Mouse (Mus musculus) adrenal gland, adult 8-10 months (tissue): ENCODE data around the gene Rbm46. TPM values are rescaled to one million over a fixed set of nuclear protein-coding genes. Genes with fewer than 3 reads are reported as not detected.

Experiments used
- DNase-seq: peaks from one replicate; pipeline ENCODE4 v3.0.0; 2022
- total RNA-seq, 4 experiments: library from RNA; stranded (reverse); gene quantifications; 2 replicates each; pipeline ENCODE4 v1.2.4; 2022

The Rbm46 gene
- under 1 TPM; 0.17 to 0.43 (median 0.28) TPM for total RNA-seq

DNA sequence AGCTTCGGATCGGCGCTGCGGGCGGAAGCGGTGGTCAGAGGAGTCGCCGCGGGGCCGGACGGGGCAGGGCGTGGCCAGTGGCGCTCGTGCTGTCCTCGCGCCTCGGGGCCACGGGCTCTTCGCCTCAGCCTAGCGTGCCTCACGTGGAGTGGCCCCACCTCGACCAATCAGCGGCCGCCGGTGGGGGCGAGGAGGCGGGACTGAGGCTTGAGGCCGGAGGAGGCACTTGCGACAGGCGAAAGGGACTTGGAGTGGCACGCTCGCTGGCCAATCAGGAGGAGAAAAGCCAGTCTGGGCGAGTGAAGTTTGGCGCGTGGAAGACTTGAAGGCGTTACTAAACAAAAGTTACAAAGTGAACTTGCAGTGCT is at the start of gene Rbm46:
Gene Rbm46 (minus strand): TSS at position 112 of the 368 bp plus-strand sequence.
- peak; percentile 37 for DNase-seq

DNA sequence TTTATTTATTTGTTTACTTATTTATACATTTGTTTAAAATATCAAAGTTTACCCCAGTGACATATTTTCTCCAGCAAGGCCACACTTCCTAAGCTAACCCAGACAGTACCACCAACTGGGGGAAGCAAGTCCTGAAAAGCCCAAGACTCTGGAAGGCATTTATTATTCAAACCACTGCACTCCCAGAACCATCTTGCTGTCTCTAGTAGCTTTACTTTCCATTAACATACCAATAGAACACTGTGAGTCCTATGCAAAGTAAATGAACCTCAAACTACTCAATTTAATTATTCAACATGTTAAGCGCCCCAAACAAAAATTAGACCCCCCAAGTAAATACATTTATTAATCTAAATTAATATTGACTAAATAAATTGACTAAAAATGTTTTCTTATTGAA is 39.3 kb upstream of the Rbm46 start:
- no peak for DNase-seq

DNA sequence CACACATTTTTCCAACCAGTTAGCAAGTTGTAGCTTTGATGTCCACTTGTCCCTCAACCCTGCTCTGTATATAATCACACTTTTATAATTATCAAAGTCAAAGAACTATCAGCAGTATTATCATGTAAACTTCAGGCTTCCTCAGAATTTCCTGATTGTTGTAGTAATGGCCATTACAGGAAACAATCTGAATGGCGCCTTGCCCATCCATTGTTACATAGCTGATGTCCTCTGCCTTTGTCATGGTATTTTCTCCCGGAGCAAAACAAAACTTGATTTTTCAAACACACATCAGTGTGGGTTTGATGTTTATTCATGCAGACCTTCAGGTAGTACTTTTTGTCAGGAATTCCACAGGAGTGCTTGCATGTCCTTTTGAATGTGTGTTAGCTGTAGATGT is 32.4 kb upstream of the Rbm46 start:
- DNase-seq, result no peak

DNA sequence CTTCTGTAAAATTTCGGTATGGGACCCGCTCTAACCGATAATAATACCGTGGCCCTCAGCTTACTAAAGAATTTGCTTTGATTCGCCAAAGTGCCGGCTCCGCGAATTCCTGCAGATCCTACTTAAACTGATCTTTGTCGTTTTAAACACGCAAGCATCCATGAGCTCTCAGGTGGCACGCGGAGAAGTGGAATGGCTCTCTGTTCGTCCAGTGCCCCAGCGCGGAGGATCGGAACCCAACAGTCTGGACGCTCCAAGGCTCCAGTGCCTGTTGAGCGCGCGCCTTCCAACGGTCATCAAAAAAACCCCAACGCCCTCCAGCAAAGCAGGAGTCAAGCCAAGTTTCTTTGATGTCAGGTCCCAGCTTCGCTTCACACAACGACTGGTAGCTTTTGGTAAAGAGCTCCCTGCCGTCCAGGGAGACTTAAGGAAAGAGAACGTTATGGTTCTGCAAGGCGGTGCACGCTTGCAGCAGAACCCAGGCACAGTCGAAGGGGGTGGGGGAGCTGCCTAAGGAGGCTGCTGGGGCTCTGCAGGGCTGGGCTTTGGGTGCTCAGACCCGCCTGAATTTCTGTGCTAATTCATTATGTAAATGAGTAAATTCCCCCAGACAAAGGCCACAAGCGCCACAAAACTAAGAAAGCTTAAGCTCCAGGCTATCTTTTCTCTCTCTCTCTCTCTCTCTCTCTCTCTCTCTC is 28.1 kb upstream of the Rbm46 start:
- no peak for DNase-seq

DNA sequence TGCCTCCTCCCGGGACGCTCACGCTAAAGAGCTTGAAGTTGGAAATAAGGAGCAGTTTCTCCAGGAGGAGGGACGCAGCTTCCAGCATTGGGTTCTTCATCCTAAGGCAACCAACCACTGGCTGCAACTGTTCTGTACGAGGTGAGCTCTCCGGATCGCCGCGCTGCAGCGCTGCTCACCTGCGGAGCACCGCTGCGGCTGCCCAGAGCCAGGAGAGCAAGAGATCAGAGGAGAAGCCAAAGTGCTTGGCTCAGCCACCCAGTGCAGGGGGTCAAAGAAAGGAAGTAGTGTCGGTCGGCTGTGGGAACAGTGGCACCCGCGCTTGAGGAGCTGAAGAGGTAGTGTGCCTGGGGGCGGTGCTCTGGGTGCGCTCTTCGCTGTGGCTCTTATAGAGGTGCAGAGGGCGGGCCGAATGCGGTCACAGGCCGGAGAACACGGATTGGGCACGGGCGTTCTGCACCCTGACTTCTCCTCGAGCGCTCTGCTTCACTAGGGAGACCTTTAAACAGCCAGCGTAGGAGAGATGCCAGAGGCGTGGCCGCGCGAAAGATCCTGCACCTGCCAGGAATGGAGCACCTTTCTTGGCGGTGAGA is 27.4 kb upstream of the Rbm46 start, which contains the start of gene Lrat:
Gene Lrat (minus strand): TSS at position 361 of the 593 bp plus-strand sequence.
- no peak for DNase-seq

DNA sequence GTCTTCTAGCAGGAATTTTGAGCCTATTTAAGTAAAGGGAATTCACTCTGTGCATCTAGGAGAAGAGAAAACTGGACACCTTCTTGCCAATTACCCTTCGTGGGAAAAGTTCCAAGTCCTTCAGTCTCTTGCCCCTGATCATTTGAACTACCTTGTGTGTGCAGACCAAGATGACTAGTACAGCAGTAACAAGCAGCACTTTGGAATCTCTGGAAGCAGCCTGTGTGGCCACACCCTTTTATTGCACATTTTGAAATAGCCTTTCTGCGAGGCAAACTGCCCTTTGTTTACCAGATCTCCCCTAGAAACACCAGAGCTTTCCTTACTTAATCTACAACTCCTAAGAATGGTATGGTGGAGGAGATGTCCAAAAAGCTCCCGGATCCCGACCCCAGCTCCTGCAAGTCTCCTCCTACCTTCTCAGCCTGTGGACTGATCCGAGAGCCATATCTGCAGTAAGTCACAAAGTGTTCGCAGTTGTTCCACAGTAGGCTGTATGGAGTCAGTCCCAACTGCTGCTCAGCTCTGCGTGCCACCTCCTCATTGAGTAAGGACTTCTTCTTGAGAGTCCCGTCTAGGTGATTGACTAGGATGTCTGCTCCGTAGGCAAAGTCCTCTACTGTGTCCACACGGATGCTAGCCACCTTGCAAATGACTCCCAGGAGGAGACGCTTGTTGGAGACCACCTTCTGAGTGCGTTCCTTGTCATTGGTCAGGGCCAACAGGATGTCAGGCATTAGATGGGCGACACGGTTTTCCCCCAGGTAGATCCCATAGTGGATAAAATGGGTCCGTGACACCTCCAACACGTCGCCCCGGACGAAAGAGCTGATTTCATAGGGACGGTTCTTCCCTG is 26.7 kb upstream of the Rbm46 start:
- DNase-seq, result no peak

DNA sequence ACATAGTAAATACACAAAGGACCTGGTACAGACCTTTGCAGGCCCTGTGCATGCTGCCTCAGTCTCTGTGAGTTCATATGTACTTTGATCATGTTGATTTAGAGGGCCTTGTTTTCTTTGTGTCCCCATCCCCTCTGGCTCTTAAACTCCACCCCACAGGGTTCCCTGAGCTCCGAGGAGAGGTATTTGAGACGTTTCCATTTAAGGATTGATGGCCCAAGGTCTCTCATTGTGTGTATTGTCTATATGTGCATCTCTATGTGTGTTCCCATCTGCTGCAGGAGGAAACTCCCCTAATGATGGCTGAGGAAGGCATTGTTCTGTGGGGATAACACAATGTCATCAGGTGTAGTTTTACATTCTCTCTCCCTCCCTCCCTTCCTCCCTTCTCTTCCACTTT is 12.6 kb upstream of the Rbm46 start:
- DNase-seq, result no peak

DNA sequence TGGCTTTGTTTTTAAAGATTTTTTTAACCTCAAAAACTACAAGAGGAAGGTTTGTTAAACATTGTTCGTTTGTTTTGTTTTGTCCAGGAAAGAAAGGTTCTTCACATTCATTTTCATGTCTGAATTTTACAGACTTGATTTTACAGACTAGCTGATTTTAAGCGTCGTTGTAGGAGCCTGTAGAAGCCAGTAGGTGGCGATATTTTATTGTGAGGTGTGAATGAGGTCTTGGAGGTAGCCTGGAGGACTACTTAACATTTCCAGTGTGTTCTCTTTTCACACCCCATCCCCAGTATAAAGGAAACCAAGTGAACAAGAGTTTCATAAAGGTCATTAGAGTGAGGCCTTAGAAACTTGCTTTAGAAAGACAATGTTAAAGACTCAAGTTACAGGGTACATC is 975 bp upstream of the Rbm46 start:
- no peak for DNase-seq

DNA sequence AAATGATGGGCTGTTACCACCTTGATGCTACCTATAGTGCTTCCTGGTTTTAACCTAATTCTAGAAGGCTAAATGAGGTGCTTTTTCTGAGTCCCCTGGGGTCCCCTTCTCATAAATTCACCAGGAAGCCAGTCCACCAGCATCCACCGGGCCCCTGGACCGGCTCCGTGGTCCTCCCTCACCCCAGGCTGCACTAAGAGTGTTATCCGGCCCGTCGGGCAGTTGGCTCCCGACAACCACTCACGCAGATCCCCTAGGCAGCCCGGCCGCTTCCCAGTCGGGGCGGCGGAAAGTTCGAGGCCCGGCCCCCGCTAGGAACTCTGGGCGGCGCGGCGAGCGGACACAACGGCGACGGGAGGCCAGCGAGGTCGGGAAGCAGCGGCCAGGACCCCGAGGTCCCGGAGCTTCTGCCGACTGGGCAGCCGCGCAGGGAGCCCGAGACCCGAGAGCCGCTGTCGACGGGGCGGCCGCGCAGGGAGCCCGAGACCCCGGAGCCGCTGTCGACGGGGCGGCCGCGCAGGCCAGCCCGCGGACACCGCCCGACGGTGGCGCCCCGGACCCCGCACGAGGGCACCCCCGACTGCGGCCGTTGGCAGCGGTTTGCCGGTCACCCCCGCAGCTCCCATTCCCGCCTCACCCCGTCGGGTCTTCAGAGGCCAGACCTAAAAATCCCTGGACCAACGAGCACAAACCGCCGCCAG is 462 bp downstream of the Rbm46 start:
- no peak for DNase-seq

DNA sequence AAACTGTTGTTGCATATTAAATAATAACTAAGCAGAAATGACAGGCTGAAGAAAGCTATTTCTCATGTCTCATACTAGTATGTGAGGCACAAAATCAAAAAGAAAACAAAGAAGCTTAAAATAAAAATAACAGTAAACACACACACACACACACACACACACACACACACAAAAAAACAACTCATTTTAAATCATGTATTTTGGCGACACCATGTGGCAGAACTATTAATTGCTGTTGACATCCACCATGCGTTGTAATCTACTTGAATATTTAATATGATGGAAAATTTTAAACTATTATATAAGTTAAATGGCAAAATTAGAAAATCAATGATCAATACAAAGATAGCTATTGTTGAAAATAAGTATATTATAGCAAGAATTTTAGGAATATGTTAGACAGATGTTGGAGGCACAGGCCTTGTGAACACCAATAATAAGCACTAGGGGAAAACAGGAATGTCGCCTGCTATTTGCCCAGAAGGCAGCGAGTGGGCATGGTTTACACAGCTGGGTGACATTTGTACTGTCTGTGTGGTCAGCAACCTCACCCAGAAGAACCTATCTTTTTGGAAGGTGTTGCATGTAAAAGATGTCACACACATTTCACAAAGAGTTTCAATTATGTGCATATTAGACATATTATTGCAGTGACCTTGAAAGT is 18.7 kb downstream of the Rbm46 start:
- DNase-seq, result no peak

DNA sequence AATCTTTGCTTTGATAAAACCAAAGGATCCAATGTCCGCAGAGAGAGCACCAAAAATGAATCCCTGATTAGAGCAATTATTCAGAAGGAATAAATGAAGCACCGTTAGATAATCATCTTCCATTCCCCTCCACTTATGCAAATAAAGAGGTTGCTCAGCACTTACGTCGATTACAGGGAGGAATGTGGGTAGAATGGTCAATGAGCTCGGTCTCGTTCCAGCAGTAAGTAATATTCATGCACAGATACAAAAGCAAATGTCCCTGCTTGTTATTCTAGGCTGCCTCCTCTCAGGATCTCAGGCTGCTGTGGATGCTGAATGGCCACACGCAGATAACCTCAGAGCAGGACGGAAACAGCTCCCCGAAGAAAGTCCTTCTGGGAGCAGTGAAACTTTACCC is 51.1 kb downstream of the Rbm46 start:
- DNase-seq, result no peak

DNA sequence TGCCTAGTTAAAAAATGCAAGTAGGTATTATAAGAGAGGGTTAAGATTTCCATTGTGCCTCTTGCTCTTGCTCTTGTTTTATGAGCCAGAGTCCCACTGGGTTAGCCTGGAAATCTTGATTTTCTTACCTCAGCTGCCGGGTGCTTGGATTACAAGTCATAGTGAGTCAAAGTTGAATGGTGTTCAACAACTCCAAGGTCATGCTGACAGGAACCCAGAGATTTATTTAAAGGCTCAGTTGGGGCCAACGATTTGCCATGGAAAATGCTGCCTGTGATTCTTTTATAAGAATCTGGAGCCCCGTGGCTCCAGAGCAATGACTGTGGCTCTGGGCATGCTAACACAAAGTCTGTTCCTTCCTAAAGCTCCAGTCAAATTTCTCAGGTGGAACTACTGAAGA is 64.4 kb downstream of the Rbm46 start:
- peak; percentile 55 for DNase-seq

DNA sequence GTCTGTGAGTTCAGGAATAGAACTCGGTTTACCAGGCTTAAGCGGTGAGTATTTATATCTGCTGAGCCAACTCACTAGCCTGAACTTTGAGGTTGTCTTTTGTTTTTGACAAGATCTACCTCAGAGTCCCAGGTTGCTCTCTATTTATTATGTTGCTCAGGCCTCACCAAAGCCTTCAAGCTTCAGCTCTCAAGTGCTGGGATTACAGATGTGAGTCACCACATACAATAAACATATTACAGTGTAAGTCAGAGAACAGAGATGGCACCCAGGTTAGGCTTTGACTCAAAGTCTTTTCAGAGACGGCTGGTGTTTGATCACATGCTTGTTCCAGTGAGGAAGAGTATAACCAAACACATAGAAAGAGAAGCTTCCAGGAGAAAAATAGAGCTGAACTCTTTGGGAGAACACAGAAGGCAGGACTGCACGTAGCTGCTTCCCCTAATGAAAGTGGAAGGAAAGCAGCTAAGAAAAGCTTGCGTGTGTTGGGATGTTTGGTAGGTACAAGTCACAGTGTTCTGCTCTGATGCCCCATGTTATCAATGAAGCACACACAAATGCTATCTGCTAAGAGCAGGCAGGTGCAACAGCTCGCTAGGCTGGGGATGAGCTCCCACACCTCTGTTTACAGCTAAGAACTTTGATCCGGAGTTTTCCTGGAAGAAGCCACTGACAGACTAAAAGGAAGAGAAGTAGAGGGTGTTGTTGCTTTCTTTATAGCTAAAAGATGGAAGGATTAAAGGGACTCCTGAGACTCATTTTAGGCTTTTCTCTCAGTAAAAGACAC is 65.8 kb downstream of the Rbm46 start:
- DNase-seq, result no peak

DNA sequence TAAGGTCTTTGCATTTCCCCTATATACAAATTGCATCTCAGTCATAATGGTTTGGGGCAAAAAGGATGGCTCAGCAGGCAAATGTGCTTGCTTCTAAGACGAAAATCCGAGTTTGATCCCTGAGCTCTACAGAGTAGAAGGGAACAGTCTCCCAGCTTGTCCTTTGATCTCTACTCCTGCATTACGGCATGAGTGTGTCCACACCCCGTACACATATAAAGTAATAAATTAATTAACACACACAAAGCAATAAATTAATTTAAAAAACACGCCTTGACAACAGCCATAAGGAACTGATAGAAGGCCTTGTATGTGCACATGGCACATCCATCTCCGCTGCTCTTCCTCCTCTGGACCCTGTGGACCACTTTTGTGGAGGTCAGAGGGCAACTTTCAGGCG is 66.5 kb downstream of the Rbm46 start:
- no peak for DNase-seq

DNA sequence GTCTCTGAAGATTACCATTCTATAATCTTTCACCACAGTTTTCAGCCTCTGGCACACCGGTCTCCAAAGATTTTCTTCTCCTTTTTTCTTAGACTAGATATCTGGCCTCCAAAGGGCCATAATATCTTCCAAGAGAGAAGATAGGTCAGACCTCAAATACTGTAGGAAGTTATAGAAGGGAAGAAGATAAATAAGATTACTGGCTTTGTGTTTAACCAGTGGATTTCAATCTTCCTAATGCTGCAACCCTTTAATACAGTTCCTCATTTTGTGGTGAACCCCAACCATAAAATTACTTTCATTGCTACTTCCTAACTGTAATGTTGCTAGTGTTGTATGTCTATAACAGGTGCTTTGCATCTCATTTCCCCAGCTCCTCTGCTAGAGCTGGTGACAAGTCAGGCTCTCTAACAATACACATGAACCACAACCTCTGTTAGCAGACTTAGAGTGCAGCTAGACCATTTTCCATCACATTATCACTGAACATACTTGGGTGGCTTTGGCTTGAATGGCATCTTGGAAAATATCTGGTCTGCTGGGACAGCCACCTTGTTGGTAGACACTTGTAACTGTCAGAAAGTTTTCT is 67.9 kb downstream of the Rbm46 start:
- DNase-seq, result no peak

DNA sequence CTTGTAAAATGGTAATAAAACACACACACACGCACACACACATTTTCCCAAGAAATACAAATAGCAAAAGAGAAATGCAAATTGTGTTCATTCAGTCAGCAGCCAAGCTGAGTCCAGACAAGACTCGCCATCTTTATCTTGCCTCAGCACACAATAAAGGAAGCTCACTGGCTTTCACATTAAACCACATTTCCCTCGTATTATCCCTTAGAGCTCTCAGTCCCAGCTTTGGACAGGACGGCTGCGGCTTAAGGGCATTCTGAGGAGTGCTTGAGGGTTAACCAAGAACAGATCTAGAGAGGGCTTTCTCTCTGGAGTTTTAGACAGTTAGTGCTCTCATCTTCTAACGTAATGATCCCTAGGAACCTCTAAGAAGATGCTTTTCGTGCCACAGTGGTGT is 71.0 kb downstream of the Rbm46 start:
- no peak for DNase-seq

DNA sequence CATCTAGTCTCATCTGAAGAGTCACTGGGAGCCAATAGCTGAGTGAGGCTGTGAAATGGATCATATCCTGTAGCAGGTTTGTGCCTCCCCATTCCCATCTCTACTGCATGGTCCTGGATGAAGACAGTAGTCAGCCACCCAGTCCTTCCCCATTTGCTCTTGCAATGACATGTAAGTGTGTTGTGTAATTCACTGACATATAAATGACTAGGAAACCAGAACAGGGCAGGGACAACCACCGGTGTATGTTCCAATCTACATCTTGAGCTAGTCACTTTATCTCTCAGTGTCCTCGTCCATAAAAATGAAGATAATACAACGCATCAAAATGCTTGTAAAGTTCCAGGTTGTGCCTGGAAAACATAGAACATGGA is 75.8 kb downstream of the Rbm46 start:
- no peak for DNase-seq

DNA sequence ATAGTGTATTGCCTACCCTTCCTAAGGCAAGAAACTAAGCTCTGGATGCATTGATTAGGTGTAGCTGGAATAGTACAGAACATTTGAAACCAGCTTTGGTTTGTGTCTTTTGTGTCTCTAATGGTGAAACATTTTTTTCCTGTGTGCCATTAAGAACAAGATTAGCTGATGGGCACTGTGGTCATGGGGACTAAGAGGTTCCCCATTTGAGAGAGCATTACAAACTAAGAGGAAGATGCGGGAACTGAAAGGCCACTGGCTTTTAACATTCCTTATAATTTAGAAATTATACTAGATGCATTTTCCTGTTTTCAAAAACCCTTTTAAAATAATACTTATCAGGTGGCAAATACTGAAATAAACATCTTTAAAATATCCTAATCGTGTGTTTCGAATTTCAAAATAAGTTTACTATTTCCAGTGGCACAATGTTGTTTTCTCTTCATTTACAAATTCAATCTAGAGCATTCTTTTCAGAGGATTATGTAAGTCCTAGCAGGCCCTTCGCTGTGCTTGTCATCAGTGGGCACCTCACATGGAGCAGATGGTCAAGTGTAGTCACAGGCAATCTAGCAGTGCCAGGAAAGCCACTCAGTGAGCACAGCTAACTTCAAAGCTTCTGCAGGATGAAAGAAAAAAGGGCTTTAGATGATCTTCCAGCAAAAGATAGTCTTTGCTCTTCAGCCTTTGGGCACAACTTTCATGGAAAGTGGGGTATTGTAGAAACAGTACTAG is 76.4 kb downstream of the Rbm46 start:
- no peak for DNase-seq

DNA sequence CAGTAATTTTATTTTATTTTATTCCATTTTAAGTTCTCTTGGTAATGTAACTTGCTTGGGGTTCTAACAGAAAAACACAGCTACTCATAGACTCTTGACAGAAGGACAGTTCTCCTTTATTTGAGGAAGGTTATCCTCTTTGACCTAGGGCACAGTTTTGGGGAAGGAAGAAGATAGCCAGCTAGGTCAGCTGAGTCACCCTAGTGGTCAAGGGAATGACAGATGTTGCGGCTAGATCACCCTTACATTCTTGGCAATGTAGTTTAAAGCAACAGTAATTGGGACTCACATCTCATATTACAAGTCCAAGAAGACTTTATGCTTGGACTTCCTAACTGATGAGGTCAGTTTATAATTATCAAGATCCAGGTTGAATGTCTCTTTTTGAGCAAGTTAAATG is 82.6 kb downstream of the Rbm46 start:
- DNase-seq, result no peak

DNA sequence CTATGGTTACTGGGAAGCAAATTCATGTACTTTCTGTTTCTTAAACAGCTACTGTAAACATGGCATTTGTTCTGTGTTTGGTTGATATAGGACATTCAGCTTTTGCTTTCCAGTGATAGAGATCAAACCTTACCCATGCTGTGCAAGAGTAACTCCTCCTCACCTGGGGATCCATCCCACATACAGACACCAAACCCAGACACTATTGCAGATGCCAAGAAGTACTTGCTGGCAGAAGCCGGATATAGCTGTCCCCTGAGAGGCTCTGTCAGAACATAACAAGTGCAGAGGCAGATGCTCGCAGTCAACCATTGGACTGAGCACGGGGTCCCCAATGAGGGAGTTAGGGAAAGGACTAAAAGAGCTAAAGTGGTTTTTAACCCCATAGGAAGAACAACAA is 84.6 kb downstream of the Rbm46 start:
- DNase-seq, result no peak
